Mouse (Mus musculus): ENCODE data around the gene Rnf121.

The Rnf121 gene

GRCm38 (mm10) chr7:102065046-102065891, at the start of gene Rnf121, which contains the start of the genes Xndc1 and Xntrpc:
Rnf121 (minus strand) TSS chr7:102065469.
Xndc1 (plus strand) TSS chr7:102065511.
Xntrpc (plus strand) TSS chr7:102065713.
- in situ Hi-C loops (cut with MboI, MseI), result loop anchor here (5.0 kb wide), 1 partner anchor 138 kb away; no protein-coding TSS in a partner anchor

GRCm38 (mm10) chr7:102113151-102113729, 48.0 kb upstream of the Rnf121 start:
- in situ Hi-C loops (cut with MboI, MseI), result no loop called here

GRCm38 (mm10) chr7:102109746-102110145, 44.5 kb upstream of the Rnf121 start:
- in situ Hi-C loops (cut with MboI, MseI), result no loop called here

- in situ Hi-C loops (cut with MboI, MseI), result no loop called here
Measured at GRCm38 (mm10) chr7:102109171-102109570, 43.9 kb upstream of the Rnf121 start, which contains the start of gene Art5. Art5 (minus strand) TSS chr7:102109489.

GRCm38 (mm10) chr7:102108206-102108605, 42.9 kb upstream of the Rnf121 start:
- in situ Hi-C loops (cut with MboI, MseI), result no loop called here

GRCm38 (mm10) chr7:102106700-102107141, 41.5 kb upstream of the Rnf121 start:
- in situ Hi-C loops (cut with MboI, MseI), result no loop called here

GRCm38 (mm10) chr7:102104126-102104525, 38.9 kb upstream of the Rnf121 start:
- in situ Hi-C loops (cut with MboI, MseI), result no loop called here

- in situ Hi-C loops (cut with MboI, MseI), result no loop called here
Measured at GRCm38 (mm10) chr7:102103555-102103954, 38.3 kb upstream of the Rnf121 start.

- in situ Hi-C loops (cut with MboI, MseI), result no loop called here
Measured at GRCm38 (mm10) chr7:102102696-102103095, 37.4 kb upstream of the Rnf121 start.

- in situ Hi-C loops (cut with MboI, MseI), result no loop called here
Measured at GRCm38 (mm10) chr7:102102241-102102640, 37.0 kb upstream of the Rnf121 start.

- in situ Hi-C loops (cut with MboI, MseI), result no loop called here
Measured at GRCm38 (mm10) chr7:102101487-102101886, 36.2 kb upstream of the Rnf121 start, which contains the start of gene Art1. Art1 (plus strand) TSS chr7:102101743.

GRCm38 (mm10) chr7:102100868-102101267, 35.6 kb upstream of the Rnf121 start:
- in situ Hi-C loops (cut with MboI, MseI), result no loop called here

GRCm38 (mm10) chr7:102099760-102100661, 34.7 kb upstream of the Rnf121 start:
- in situ Hi-C loops (cut with MboI, MseI), result no loop called here

- in situ Hi-C loops (cut with MboI, MseI), result no loop called here
Measured at GRCm38 (mm10) chr7:102087336-102087735, 22.1 kb upstream of the Rnf121 start.

GRCm38 (mm10) chr7:102084041-102084696, 18.9 kb upstream of the Rnf121 start:
- in situ Hi-C loops (cut with MboI, MseI), result no loop called here

- in situ Hi-C loops (cut with MboI, MseI), result no loop called here
Measured at GRCm38 (mm10) chr7:102082816-102083215, 17.5 kb upstream of the Rnf121 start, which contains the start of gene Trpc2. Trpc2 (plus strand) TSS chr7:102083116.

GRCm38 (mm10) chr7:102081784-102082183, 16.5 kb upstream of the Rnf121 start:
- in situ Hi-C loops (cut with MboI, MseI), result no loop called here

- in situ Hi-C loops (cut with MboI, MseI), result no loop called here
Measured at GRCm38 (mm10) chr7:102080311-102080710, 15.0 kb upstream of the Rnf121 start.

- in situ Hi-C loops (cut with MboI, MseI), result no loop called here
Measured at GRCm38 (mm10) chr7:102078517-102078916, 13.2 kb upstream of the Rnf121 start.

GRCm38 (mm10) chr7:102076714-102077296, 11.5 kb upstream of the Rnf121 start:
- in situ Hi-C loops (cut with MboI, MseI), result no loop called here
